Mouse (Mus musculus): ENCODE measurements around the gene Eno1. TPM values are rescaled to one million over a fixed set of nuclear protein-coding genes. Genes with fewer than 3 reads are reported as not detected.
"Not testable (repeated sequence)": the region's sequence is repeated elsewhere in the genome, so short reads cannot be mapped to it uniquely, and the experiment has no call there.

Gene Eno1
- polyA plus RNA-seq, 1 experiment from 2014 or later = 3,458 TPM

- Histone ChIP-seq H3K27ac (replicated peaks) (no peak overlapping the region), H3K36me3 (replicated peaks) (peaks cover 38% of the 10 kb centered on the region), H3K4me1 (peaks cover 30% of the 10 kb centered on the region), H3K4me3 (no peak overlapping the region), H3K27me3 (replicated peaks; ENCODE audit: low read depth, poor library complexity, severe bottlenecking) (no peaks in the 10 kb centered on the region), H3K9me3 (no peaks in the 10 kb centered on the region)
- 91% methylated on average over 7 of the region's 7 CpGs for WGBS
- DNase-seq (ENCODE audit: low spot score) = no peak
Measured at GRCm38 (mm10) chr4:150259577-150259976, 23.1 kb downstream of the Eno1 start.

DNA sequence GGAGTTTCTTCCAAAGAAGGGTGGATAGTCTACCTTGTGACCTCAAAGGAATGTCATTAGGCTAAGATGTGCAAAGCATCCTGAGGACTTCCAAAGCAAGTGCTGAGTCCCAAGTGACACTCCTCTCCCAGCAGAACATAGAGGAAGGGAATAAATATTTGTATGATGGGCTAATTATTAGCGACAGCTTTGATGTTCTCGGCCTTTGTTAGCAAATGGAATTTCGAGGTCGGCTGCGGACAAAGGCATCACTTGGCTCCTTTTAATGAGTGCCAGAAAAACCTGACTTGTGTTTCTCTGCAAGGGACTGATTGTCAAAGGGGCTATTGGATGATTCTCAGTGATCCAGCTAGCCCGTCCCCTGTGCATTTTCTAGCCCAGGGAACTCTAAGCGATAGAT is 23.6 kb downstream of the Eno1 start:
- no peak for DNase-seq (ENCODE audit: low spot score)
- Histone ChIP-seq H3K4me1 (peaks cover 30% of the 10 kb centered on the region), H3K36me3 (replicated peaks) (peaks cover 32% of the 10 kb centered on the region), H3K27ac (replicated peaks) (no peak overlapping the region), H3K4me3 (no peak overlapping the region), H3K9me3 (no peaks in the 10 kb centered on the region), H3K27me3 (replicated peaks; ENCODE audit: low read depth, poor library complexity, severe bottlenecking) (no peaks in the 10 kb centered on the region)
- WGBS = 61% methylated on average over 7 of the region's 7 CpGs

GRCm38 (mm10) chr4:150260745-150261144 is 24.2 kb downstream of the Eno1 start:
- DNase-seq (ENCODE audit: low spot score) = no peak
- 35% methylated on average over 6 of the region's 6 CpGs for WGBS
- Histone ChIP-seq H3K4me1 (peaks cover 30% of the 10 kb centered on the region), H3K4me3 (no peak overlapping the region), H3K27ac (replicated peaks) (no peak overlapping the region), H3K9me3 (no peaks in the 10 kb centered on the region), H3K36me3 (replicated peaks) (peaks cover 30% of the 10 kb centered on the region), H3K27me3 (replicated peaks; ENCODE audit: low read depth, poor library complexity, severe bottlenecking) (no peaks in the 10 kb centered on the region)

GRCm38 (mm10) chr4:150262301-150262700 is 25.8 kb downstream of the Eno1 start:
- H3K4me1 ChIP-seq = peaks cover 28% of the 10 kb centered on the region
- DNase-seq (ENCODE audit: low spot score) = no peak
- no peaks in the 10 kb centered on the region for H3K27me3 ChIP-seq (replicated peaks; ENCODE audit: low read depth, poor library complexity, severe bottlenecking)
- H3K4me3 ChIP-seq = no peak overlapping the region
- no peak overlapping the region for H3K27ac ChIP-seq (replicated peaks)
- H3K36me3 ChIP-seq (replicated peaks) = peaks cover 23% of the 10 kb centered on the region
- no peaks in the 10 kb centered on the region for H3K9me3 ChIP-seq
- WGBS = 89% methylated on average over 8 of the region's 8 CpGs

- Histone ChIP-seq H3K9me3 (no peaks in the 10 kb centered on the region), H3K4me3 (no peak overlapping the region), H3K27ac (replicated peaks) (no peak overlapping the region), H3K36me3 (replicated peaks) (peaks cover 14% of the 10 kb centered on the region), H3K4me1 (peaks cover 28% of the 10 kb centered on the region), H3K27me3 (replicated peaks; ENCODE audit: low read depth, poor library complexity, severe bottlenecking) (no peaks in the 10 kb centered on the region)
- 52% methylated on average over 7 of the region's 7 CpGs for WGBS
- DNase-seq (ENCODE audit: low spot score) = no peak
Measured at GRCm38 (mm10) chr4:150264903-150265302, 28.4 kb downstream of the Eno1 start.

GRCm38 (mm10) chr4:150265471-150265870 is 28.9 kb downstream of the Eno1 start:
- H3K4me1 ChIP-seq = peaks cover 28% of the 10 kb centered on the region
- H3K36me3 ChIP-seq (replicated peaks) = peaks cover 14% of the 10 kb centered on the region
- WGBS = 68% methylated on average over 5 of the region's 5 CpGs
- H3K27ac ChIP-seq (replicated peaks) = no peak overlapping the region
- no peaks in the 10 kb centered on the region for H3K9me3 ChIP-seq
- no peak for DNase-seq (ENCODE audit: low spot score)
- no peak overlapping the region for H3K4me3 ChIP-seq
- no peaks in the 10 kb centered on the region for H3K27me3 ChIP-seq (replicated peaks; ENCODE audit: low read depth, poor library complexity, severe bottlenecking)

- 84% methylated on average over 21 of the region's 21 CpGs for WGBS
- Histone ChIP-seq H3K36me3 (replicated peaks) (peaks cover 14% of the 10 kb centered on the region), H3K9me3 (no peaks in the 10 kb centered on the region), H3K27me3 (replicated peaks; ENCODE audit: low read depth, poor library complexity, severe bottlenecking) (no peaks in the 10 kb centered on the region), H3K4me3 (no peak overlapping the region), H3K4me1 (peaks cover 25% of the 10 kb centered on the region), H3K27ac (replicated peaks) (no peak overlapping the region)
- no peak for DNase-seq (ENCODE audit: low spot score)
Measured at GRCm38 (mm10) chr4:150266655-150267223, 30.2 kb downstream of the Eno1 start.

- H3K4me1 ChIP-seq = peaks cover 43% of the 10 kb centered on the region
- no peak for DNase-seq (ENCODE audit: low spot score)
- no peaks in the 10 kb centered on the region for H3K27me3 ChIP-seq (replicated peaks; ENCODE audit: low read depth, poor library complexity, severe bottlenecking)
- H3K9me3 ChIP-seq = no peaks in the 10 kb centered on the region
- H3K4me3 ChIP-seq = no peak overlapping the region
- 85% methylated on average over 33 of the region's 33 CpGs for WGBS
- H3K27ac ChIP-seq (replicated peaks) = peak overlapping the region; percentile 70
- peaks cover 2% of the 10 kb centered on the region; the same call in 1 of the 2 replicates for H3K36me3 ChIP-seq (replicated peaks)
Measured at GRCm38 (mm10) chr4:150268674-150269653, 32.4 kb downstream of the Eno1 start.

DNA sequence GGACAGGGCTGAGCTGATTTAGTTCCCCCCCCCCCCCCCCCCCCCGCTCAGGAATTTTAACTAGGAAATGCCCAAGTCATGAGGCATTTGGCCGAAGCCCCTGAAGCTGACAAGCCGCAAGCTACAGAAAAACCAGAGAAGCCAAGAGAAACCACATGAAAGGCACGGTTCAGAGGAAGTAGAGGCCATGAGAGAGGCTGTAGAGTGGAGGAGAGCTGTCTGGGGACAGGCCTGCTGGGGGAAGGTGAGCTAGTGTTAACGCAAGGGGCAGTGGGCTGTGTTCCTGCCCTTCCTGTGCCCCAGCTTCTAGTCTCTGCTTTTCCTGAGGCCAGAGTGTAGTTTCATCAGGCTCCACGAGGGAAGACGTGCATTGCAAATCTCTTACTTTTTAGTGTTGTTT is 33.2 kb downstream of the Eno1 start:
- H3K27me3 ChIP-seq (replicated peaks; ENCODE audit: low read depth, poor library complexity, severe bottlenecking) = no peaks in the 10 kb centered on the region
- 0 out of 2 replicates have a peak overlapping the region, but pooled peaks have one; percentile 8 for H3K4me3 ChIP-seq
- no peaks in the 10 kb centered on the region for H3K9me3 ChIP-seq
- H3K4me1 ChIP-seq = peaks cover 39% of the 10 kb centered on the region
- H3K36me3 ChIP-seq (replicated peaks) = no peaks in the 10 kb centered on the region
- H3K27ac ChIP-seq (replicated peaks) = peak overlapping the region; percentile 70
- DNase-seq (ENCODE audit: low spot score) = peak; percentile 42
- WGBS = 33% methylated on average over 7 of the region's 7 CpGs

- peaks cover 39% of the 10 kb centered on the region for H3K4me1 ChIP-seq
- not testable (repeated sequence) for DNase-seq (ENCODE audit: low spot score); H3K27ac ChIP-seq (replicated peaks); H3K4me3 ChIP-seq; H3K27me3 ChIP-seq (replicated peaks; ENCODE audit: low read depth, poor library complexity, severe bottlenecking); H3K36me3 ChIP-seq (replicated peaks); H3K9me3 ChIP-seq
- 78% methylated on average over 4 of the region's 4 CpGs for WGBS
Measured at GRCm38 (mm10) chr4:150270718-150271117, 34.2 kb downstream of the Eno1 start.

DNA sequence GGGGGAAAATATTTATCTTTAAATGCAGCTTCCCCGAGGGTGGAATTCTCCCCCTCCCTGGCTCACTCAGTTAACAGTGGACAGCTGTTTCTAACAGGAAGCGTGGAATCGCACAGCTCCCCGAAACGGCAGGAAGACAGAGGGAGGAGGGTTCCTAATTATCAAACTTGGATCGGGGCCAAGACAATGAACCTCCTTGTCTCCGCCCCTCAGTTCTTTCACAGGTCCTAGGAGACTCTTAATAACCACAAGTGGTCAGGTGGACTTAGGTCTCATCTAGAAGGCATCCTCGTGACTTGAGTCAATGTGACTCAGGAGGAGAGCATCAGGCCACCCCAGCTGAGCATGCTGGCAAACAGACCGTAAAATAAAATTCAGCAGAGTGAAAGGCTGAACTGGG is 36.2 kb downstream of the Eno1 start:
- Histone ChIP-seq H3K27ac (replicated peaks) (peak overlapping the region; percentile 66), H3K36me3 (replicated peaks) (no peaks in the 10 kb centered on the region), H3K4me1 (peaks cover 39% of the 10 kb centered on the region), H3K4me3 (peak overlapping the region; percentile 28; the same call in 1 of the 2 replicates), H3K9me3 (no peaks in the 10 kb centered on the region), H3K27me3 (replicated peaks; ENCODE audit: low read depth, poor library complexity, severe bottlenecking) (no peaks in the 10 kb centered on the region)
- WGBS = 19% methylated on average over 9 of the region's 9 CpGs
- peak; percentile 45 for DNase-seq (ENCODE audit: low spot score)

DNA sequence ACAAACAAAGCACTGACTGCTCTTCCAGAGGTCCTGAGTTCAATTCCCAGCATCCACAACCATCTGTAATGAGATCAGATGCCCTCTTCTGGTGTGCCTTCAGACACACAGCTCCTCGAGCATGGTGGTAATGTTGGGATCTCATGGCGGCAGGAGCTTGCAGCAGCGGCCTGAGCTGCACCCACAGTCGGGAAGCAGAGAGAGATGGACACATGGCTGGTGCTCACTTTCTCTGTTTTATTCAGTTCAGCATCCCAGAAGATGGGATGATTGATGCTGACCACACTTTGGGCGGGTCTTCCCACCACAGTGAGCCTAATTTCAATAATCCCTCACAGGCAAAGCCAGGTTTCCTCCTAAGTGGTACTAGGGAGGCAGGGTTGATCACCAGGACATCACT is 39.0 kb downstream of the Eno1 start:
- no peak overlapping the region for H3K4me3 ChIP-seq
- H3K36me3 ChIP-seq (replicated peaks) = no peaks in the 10 kb centered on the region
- no peaks in the 10 kb centered on the region for H3K9me3 ChIP-seq
- H3K27me3 ChIP-seq (replicated peaks; ENCODE audit: low read depth, poor library complexity, severe bottlenecking) = no peaks in the 10 kb centered on the region
- H3K4me1 ChIP-seq = peaks cover 24% of the 10 kb centered on the region
- no peak for DNase-seq (ENCODE audit: low spot score)
- WGBS = 81% methylated on average over 5 of the region's 5 CpGs
- no peak overlapping the region for H3K27ac ChIP-seq (replicated peaks)

DNA sequence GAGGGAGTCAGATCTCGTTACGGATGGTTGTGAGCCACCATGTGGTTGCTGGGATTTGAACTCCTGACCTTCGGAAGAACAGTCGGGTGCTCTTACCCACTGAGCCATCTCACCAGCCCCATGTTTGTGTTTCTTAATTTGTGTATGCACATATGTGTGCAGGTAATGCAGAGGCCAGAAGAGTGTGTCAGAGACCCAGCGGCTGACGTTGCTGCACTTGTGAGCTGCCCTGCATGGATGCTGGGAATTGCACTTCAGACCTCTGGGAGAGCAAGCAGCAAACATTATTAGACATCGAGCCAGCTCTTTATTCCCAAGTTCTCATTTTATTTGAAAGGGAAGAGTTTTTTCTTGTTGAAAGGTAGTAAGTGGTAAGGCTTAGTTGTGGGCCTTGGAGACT is 42.8 kb downstream of the Eno1 start:
- 84% methylated on average over 7 of the region's 7 CpGs for WGBS
- not testable (repeated sequence) for H3K36me3 ChIP-seq (replicated peaks); H3K27ac ChIP-seq (replicated peaks); H3K4me3 ChIP-seq; DNase-seq (ENCODE audit: low spot score); H3K9me3 ChIP-seq; H3K27me3 ChIP-seq (replicated peaks; ENCODE audit: low read depth, poor library complexity, severe bottlenecking)
- H3K4me1 ChIP-seq = peaks cover 25% of the 10 kb centered on the region
